Mouse (Mus musculus) myocyte (in vitro differentiated cells): ENCODE measurements at regions not wholly inside any gene's neighbourhood (a gene's known extent, or its start where the extent isn't known, plus 50 kb on each side); places are given as distances from the start of the nearest gene placed in this dataset.

Experiments
- CEBPB ChIP-seq: IDR thresholded peaks from 2 replicates; pipeline ENCODE4 v1.6.1; 2011; ENCODE audit warnings: mild to moderate bottlenecking, moderate library complexity; ENCODE audit not compliant: poor library complexity, insufficient read depth, severe bottlenecking
- E2F4 ChIP-seq: IDR thresholded peaks from one replicate; pipeline ENCODE4 v1.6.1; 2011; ENCODE audit warnings: mild to moderate bottlenecking, control low read depth, moderate library complexity; ENCODE audit not compliant: insufficient read depth
- MAX ChIP-seq: IDR thresholded peaks from one replicate; pipeline ENCODE4 v1.6.1; 2011; ENCODE audit warnings: low read depth, mild to moderate bottlenecking, control low read depth
- MYOD1 ChIP-seq, 3 experiments: IDR thresholded peaks; one replicate each; pipeline ENCODE4 v1.6.1; 2011; ENCODE audit warnings: control low read depth in 2 of 3, low read depth in 2 of 3, mild to moderate bottlenecking in 2 of 3, moderate library complexity in 1 of 3; ENCODE audit not compliant: insufficient read length in 2 of 3, control insufficient read depth in 1 of 3
- POLR2A ChIP-seq: IDR thresholded peaks from one replicate; pipeline ENCODE4 v1.6.1; 2011; ENCODE audit warnings: low read depth, mild to moderate bottlenecking, control low read depth, moderate library complexity; ENCODE audit not compliant: insufficient read length
- POLR2AphosphoS2 ChIP-seq: IDR thresholded peaks from one replicate; pipeline ENCODE4 v1.6.1; 2011; ENCODE audit warnings: low read depth, control low read depth; ENCODE audit not compliant: insufficient read length
- REST ChIP-seq: IDR thresholded peaks from one replicate; pipeline ENCODE4 v1.6.1; 2011; ENCODE audit warnings: mild to moderate bottlenecking, control low read depth, moderate library complexity; ENCODE audit not compliant: insufficient read depth, insufficient read length
- TCF3 ChIP-seq: IDR thresholded peaks from one replicate; pipeline ENCODE4 v1.6.1; 2011; ENCODE audit warnings: low read depth, control low read depth; ENCODE audit not compliant: insufficient read length
- USF1 ChIP-seq: IDR thresholded peaks from one replicate; pipeline ENCODE4 v1.6.1; 2011; ENCODE audit warnings: low read depth, mild to moderate bottlenecking, control low read depth, moderate library complexity

DNA sequence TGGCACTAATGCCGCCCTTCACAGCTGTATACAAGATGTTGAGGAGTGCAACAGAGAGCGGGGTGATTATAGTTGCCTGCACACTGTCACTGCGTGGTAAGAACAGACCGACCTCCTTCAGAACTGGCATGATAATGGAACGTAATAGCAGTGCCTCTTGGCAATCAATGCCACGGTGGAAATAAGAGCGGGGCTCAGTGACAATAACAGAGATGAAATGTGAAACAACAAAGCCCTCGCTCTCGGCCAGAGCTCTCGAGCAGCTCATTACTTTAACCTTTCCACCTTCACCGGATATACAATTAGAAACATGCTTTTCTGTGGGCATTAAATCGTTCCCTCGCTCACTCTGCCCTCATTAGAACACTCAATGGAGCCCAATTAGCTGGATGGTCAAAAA, 277.7 kb upstream of the Nt5e start:
- TF ChIP-seq E2F4 (no peak), USF1 (no peak), POLR2AphosphoS2 (no peak), MAX (no peak), TCF3 (no peak), CEBPB (no peak), POLR2A (no peak), MYOD1 (IDR thresholded peaks at IDR 0.05; ENCODE audit: control insufficient read depth in 1 of 3, insufficient read length in 2 of 3, low read depth in 2 of 3) (no peak), REST (no peak)
